Mouse (Mus musculus) urinary bladder, postnatal 14 days (tissue): ENCODE data around the gene Msh4.

Experiments used
- DNase-seq: peaks from one replicate; pipeline ENCODE4 v3.0.0; 2021; ENCODE audit warnings: low spot score

Msh4 gene

GRCm38 (mm10) chr3:153906136-153906871 lies at the start of gene Msh4:
Gene Msh4 (minus strand): TSS chr3:153906138.
- DNase-seq: no peak

GRCm38 (mm10) chr3:153948176-153948575 lies 42.2 kb upstream of the Msh4 start:
- DNase-seq: no peak

GRCm38 (mm10) chr3:153947271-153947670 lies 41.3 kb upstream of the Msh4 start:
- DNase-seq: no peak

GRCm38 (mm10) chr3:153944335-153944990 lies 38.5 kb upstream of the Msh4 start, which contains the start of gene Acadm:
Gene Acadm (minus strand): TSS chr3:153944632.
- DNase-seq: peak; percentile 98

- no peak for DNase-seq
Observed at GRCm38 (mm10) chr3:153943901-153944334, 38.0 kb upstream of the Msh4 start.

- DNase-seq: no peak
Observed at GRCm38 (mm10) chr3:153943003-153943640, 37.2 kb upstream of the Msh4 start.

GRCm38 (mm10) chr3:153941613-153942012 lies 35.7 kb upstream of the Msh4 start:
- DNase-seq: no peak

- DNase-seq: no peak
Observed at GRCm38 (mm10) chr3:153940486-153940885, 34.5 kb upstream of the Msh4 start.

- DNase-seq: no peak
Observed at GRCm38 (mm10) chr3:153940021-153940420, 34.1 kb upstream of the Msh4 start.

- no peak for DNase-seq
Observed at GRCm38 (mm10) chr3:153937116-153937810, 31.3 kb upstream of the Msh4 start.

- no peak for DNase-seq
Observed at GRCm38 (mm10) chr3:153935878-153936277, 29.9 kb upstream of the Msh4 start.

GRCm38 (mm10) chr3:153932461-153932860 lies 26.5 kb upstream of the Msh4 start:
- DNase-seq: no peak

- DNase-seq: no peak
Observed at GRCm38 (mm10) chr3:153929526-153929925, 23.6 kb upstream of the Msh4 start.

- DNase-seq: no peak
Observed at GRCm38 (mm10) chr3:153926333-153926732, 20.4 kb upstream of the Msh4 start.

- no peak for DNase-seq
Observed at GRCm38 (mm10) chr3:153921147-153921910, 15.4 kb upstream of the Msh4 start.

GRCm38 (mm10) chr3:153917200-153917599 lies 11.3 kb upstream of the Msh4 start:
- peak; percentile 47 for DNase-seq

- DNase-seq: no peak
Observed at GRCm38 (mm10) chr3:153913510-153914243, 7.7 kb upstream of the Msh4 start.

- DNase-seq: peak; percentile 95
Observed at GRCm38 (mm10) chr3:153912546-153913509, 6.9 kb upstream of the Msh4 start, which contains the start of gene Rabggtb. Gene Rabggtb (minus strand): TSS chr3:153913009.

- DNase-seq: no peak
Observed at GRCm38 (mm10) chr3:153911882-153912440, 6.0 kb upstream of the Msh4 start.
